ENCODE assay signal across 9 mouse cellular contexts in genomic region chr11:62558961-62559646, GRCm38 (mm10). TPM values are rescaled to one million over a fixed set of nuclear protein-coding genes. Genes with fewer than 3 reads are reported as not detected.
DNase-seq lines count a peak whose midpoint lies in the region; ATAC-seq and TF ChIP-seq lines count a peak whose summit lies in the region.
"Had no signal": no experiment of that assay in that cellular context is flagged by ENCODE, and none has a peak within 500 bp of the region (broad histone marks: within the 10 kb centered on the region; RNA-seq: fewer than 3 reads in every experiment).

No protein-coding gene starts in this region.

- intact Hi-C loops in gastrocnemius, adult 2 months (cut with DNase I): no loop called here

- TF ChIP-seq CTCF in gastrocnemius, adult 2 months (IDR thresholded peaks at IDR 0.05): no peak

- H3K4me3 ChIP-seq in gastrocnemius, adult 2 months: peak overlapping the region; percentile 24; the same call in 1 of the 2 replicates
- H3K4me3 ChIP-seq: forebrain, embryonic 13.5 days had no signal

- H3K27ac ChIP-seq in gastrocnemius, adult 2 months: peak overlapping the region; percentile 85
- H3K27ac ChIP-seq: forebrain, embryonic 13.5 days had no signal

- peak; percentile 86 to 89 for DNase-seq in adrenal gland, adult (ENCODE audit: inconsistent age in 2 of 2, low spot score in 1 of 2)
- DNase-seq in adrenal gland, postnatal 4 days (ENCODE audit: low spot score in 2 of 2): no peak
- DNase-seq in 3134 (ENCODE audit: extremely low read depth, insufficient read length, low spot score): peak; percentile 50
- peak; percentile 94 for DNase-seq in gastrocnemius, adult 2 months
- peak; percentile 95 for DNase-seq in kidney, adult 9 months
- no peak for DNase-seq in layer of hippocampus, postnatal 14 days (ENCODE audit: low spot score in 2 of 2)
- no peak for DNase-seq in spleen, adult 12 weeks (ENCODE audit: low spot score)

- no peak for ATAC-seq in erythroid progenitor cell, adult 5-6 weeks (replicated peaks; ENCODE audit: low FRiP score, poor library complexity, severe bottlenecking)
- ATAC-seq: forebrain, embryonic 13.5 days had no signal

RNA-seq across cellular contexts. Expression of gene Ubb, which starts 8.1 kb away (rescaled TPM):
- total RNA-seq in adrenal gland, postnatal 4 days (2021): 1,000 to 10,000 TPM; 1,464 to 1,492 TPM
- total RNA-seq in gastrocnemius, adult 2 months (2021): 100 to 1,000 TPM; 776 to 989 TPM
- 1,000 to 10,000 TPM; 1,675 to 1,723 TPM for total RNA-seq in layer of hippocampus, postnatal 14 days (2021)
- total RNA-seq in erythroid progenitor cell, adult 5-6 weeks (2015; ENCODE audit: low replicate concordance): 699 and 746 TPM in 2 replicates
- total RNA-seq in erythroid progenitor cell, adult 5-6 weeks (2017; ENCODE audit: low replicate concordance): 465 and 536 TPM in 2 replicates

RNA-seq across cellular contexts. Expression of gene Trpv2, which starts 15.2 kb away (rescaled TPM):
- 1 to 10 TPM; 3.4 to 4.2 TPM for total RNA-seq in adrenal gland, postnatal 4 days (2021)
- 1 to 10 TPM in 1 of 2 experiments, under 1 TPM in 1; 0.89 to 1.1 TPM for total RNA-seq in gastrocnemius, adult 2 months (2021)
- 10 to 100 TPM; 18.4 to 21.5 TPM for total RNA-seq in layer of hippocampus, postnatal 14 days (2021)
- total RNA-seq in erythroid progenitor cell, adult 5-6 weeks (2015; ENCODE audit: low replicate concordance): 7.6 and 18.9 TPM in 2 replicates
- 7.0 and 7.8 TPM in 2 replicates for total RNA-seq in erythroid progenitor cell, adult 5-6 weeks (2017; ENCODE audit: low replicate concordance)

RNA-seq across cellular contexts. Expression of gene Cenpv, which starts 20.0 kb away (rescaled TPM):
- 10 to 100 TPM; 40.6 to 44.0 TPM for total RNA-seq in adrenal gland, postnatal 4 days (2021)
- total RNA-seq in gastrocnemius, adult 2 months (2021): 10 to 100 TPM; 19.2 to 24.3 TPM
- 10 to 100 TPM; 37.4 to 38.5 TPM for total RNA-seq in layer of hippocampus, postnatal 14 days (2021)
- 12.6 and 55.9 TPM in 2 replicates for total RNA-seq in erythroid progenitor cell, adult 5-6 weeks (2015; ENCODE audit: low replicate concordance)
- 18.4 and 28.8 TPM in 2 replicates for total RNA-seq in erythroid progenitor cell, adult 5-6 weeks (2017; ENCODE audit: low replicate concordance)

Comparison
In these comparisons a context has a peak if more than half of its experiments do, and no peak if none do; other contexts are left out.
1. DNase-seq: peak in adrenal gland, adult (2 of 2), 3134 (single experiment), gastrocnemius, adult 2 months (single experiment) and kidney, adult 9 months (single experiment); none in adrenal gland, postnatal 4 days (0 of 2), layer of hippocampus, postnatal 14 days (0 of 2) and spleen, adult 12 weeks (single experiment).